Mouse (Mus musculus) testis, adult 2 months (tissue): ENCODE results near the gene Prpf8. TPM values are rescaled to one million over a fixed set of nuclear protein-coding genes. Genes with fewer than 3 reads are reported as not detected.

Source experiments
- H3K27ac ChIP-seq: fragments of 200-500 bp; 2 replicates; pipeline ENCODE4 v1.5.1; 2012; ENCODE audit warnings: low read depth, low read length; ENCODE audit not compliant: control insufficient read depth, insufficient read depth
- H3K27me3 ChIP-seq: fragments of 200-500 bp; 2 replicates; pipeline ENCODE4 v1.6.1; 2012; ENCODE audit warnings: mild to moderate bottlenecking, low read length, moderate library complexity; ENCODE audit not compliant: control insufficient read depth, insufficient read depth
- H3K36me3 ChIP-seq: fragments of 200-500 bp; 2 replicates; pipeline ENCODE4 v1.6.1; 2012; ENCODE audit warnings: mild to moderate bottlenecking, low read length; ENCODE audit not compliant: control insufficient read depth, insufficient read depth
- H3K4me1 ChIP-seq: fragments of 200-500 bp; 2 replicates; pipeline ENCODE4 v1.6.1; 2012; ENCODE audit warnings: low read length; ENCODE audit not compliant: control insufficient read depth, insufficient read depth
- H3K4me3 ChIP-seq: fragments of 200-500 bp; 2 replicates; pipeline ENCODE4 v1.5.1; 2012; ENCODE audit warnings: low read depth, mild to moderate bottlenecking, low read length, moderate library complexity, mixed read lengths; ENCODE audit not compliant: control insufficient read depth
- CTCF ChIP-seq: fragments of 200-500 bp; IDR thresholded peaks from 2 replicates; pipeline ENCODE4 v1.5.1; 2012; ENCODE audit warnings: low read depth, mild to moderate bottlenecking, inconsistent platforms, low read length, moderate library complexity; ENCODE audit not compliant: control insufficient read depth, insufficient read depth, insufficient replicate concordance
- POLR2A ChIP-seq: fragments of 200-500 bp; IDR thresholded peaks from 2 replicates; pipeline ENCODE4 v1.6.1; 2012; ENCODE audit warnings: low read depth, mild to moderate bottlenecking, inconsistent platforms, low read length, moderate library complexity; ENCODE audit not compliant: control insufficient read depth
- polyA plus RNA-seq: library from polyadenylated mRNA; depleted of rRNA; stranded (reverse); fragments of >200 nt; gene quantifications from 2 replicates; pipeline ENCODE4 v1.2.3, GENCODE M21; 2012

The Prpf8 gene
- polyA plus RNA-seq, 1 experiment, result 48.8 TPM

- no peaks in the 10 kb centered on the region for H3K36me3 ChIP-seq
- H3K4me1 ChIP-seq, result peaks cover 36% of the 10 kb centered on the region
- no peaks in the 10 kb centered on the region for H3K27me3 ChIP-seq
- peak overlapping the region; percentile 85 for H3K4me3 ChIP-seq
- TF ChIP-seq CTCF (no peak), POLR2A (peak; percentile 22; the same call in 1 of the 2 replicates)
- H3K27ac ChIP-seq, result peak overlapping the region; percentile 95
Measured at GRCm38 (mm10) chr11:75460103-75460843, 26.3 kb upstream of the Prpf8 start.

DNA sequence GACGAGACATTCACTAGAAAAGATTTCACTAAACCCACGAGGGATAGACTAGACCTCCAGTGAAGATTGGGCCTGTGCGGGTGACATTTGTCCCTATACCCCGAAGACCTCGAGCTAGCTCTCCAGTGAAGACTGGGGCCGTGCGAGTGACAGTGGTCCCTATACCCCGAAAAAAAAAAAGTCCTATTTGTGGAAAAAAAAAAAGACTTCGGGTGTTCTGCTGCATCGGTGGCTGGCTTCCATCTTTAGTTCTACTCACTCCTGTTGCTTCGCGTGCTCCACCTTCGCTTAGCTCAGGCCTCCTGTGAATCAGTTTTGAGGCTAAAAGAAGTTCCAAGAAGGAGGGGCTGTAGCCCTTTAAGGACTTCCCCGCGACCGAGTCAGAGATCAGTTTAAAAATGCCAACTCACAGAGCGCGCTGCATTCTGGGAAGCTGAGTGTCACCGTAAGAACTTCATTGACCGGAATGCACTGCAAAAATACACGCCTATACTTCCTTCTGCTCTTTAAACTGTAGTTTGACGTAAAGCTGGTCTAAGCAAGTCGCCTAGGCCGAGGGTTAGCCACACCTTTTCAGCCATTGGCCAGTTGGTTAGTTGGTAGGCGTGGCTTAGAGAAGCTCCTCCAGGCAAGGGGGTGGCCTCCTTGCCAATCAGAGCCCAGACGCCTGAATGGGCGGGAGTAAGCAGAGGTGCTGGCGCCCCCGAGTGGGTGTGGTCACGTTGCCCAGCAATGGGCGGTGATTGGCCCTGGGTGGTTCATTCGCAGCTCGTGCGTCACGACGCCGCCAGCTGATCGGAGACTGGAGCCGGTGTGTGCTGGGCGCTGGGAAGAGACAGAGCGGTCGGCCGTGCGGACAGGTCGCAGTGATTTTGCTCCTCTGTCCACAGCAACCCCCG lies 25.5 kb upstream of the Prpf8 start, which contains the start of gene Tlcd2:
Gene Tlcd2 (plus strand): TSS at position 872 of the 899 bp plus-strand sequence.
- H3K4me1 ChIP-seq, result peaks cover 36% of the 10 kb centered on the region
- no peaks in the 10 kb centered on the region for H3K27me3 ChIP-seq
- no peaks in the 10 kb centered on the region for H3K36me3 ChIP-seq
- TF ChIP-seq CTCF (peak; percentile 21; the same call in 1 of the 2 replicates), POLR2A (peak; percentile 100)
- peak within 1 kb of the TSS; percentile 95 for H3K27ac ChIP-seq
- peak within 1 kb of the TSS; percentile 85 for H3K4me3 ChIP-seq

- Histone ChIP-seq H3K4me3 (peak overlapping the region; percentile 85), H3K36me3 (no peaks in the 10 kb centered on the region), H3K4me1 (peaks cover 36% of the 10 kb centered on the region), H3K27ac (peak overlapping the region; percentile 82), H3K27me3 (no peaks in the 10 kb centered on the region)
- TF ChIP-seq CTCF (no peak), POLR2A (no peak)
Measured at GRCm38 (mm10) chr11:75461743-75462252, 24.8 kb upstream of the Prpf8 start.

- no peaks in the 10 kb centered on the region for H3K36me3 ChIP-seq
- peak overlapping the region; percentile 82 for H3K27ac ChIP-seq
- peak overlapping the region; percentile 85 for H3K4me3 ChIP-seq
- H3K4me1 ChIP-seq, result peaks cover 36% of the 10 kb centered on the region
- TF ChIP-seq CTCF, result no peak
- TF ChIP-seq POLR2A, result peak; percentile 4; the same call in 1 of the 2 replicates
- no peaks in the 10 kb centered on the region for H3K27me3 ChIP-seq
Measured at GRCm38 (mm10) chr11:75462253-75462783, 24.3 kb upstream of the Prpf8 start.

DNA sequence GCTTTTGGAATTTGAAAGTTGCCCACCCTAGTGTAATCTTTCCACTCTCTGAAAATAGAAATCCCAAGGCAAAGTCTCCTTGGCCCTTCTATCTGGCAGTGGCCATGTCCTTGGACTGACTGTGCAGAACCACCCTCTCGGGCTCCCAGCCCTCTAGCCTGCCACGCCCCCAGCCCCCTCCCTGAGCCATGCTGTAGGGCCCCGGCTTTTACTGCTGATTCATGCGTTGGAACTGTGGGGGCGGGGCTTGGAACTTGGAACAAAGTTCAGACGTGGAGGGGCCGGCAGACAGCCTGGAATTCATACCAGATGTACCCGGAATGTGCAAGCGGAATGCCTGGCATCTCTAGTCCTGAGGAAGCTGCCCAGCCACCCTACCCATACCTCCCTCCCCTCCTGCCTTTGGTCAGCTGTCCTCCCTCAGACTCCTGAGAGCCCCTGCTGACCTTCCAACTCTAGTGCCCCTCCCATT lies 23.7 kb upstream of the Prpf8 start:
- H3K4me3 ChIP-seq, result peak overlapping the region; percentile 85
- peaks cover 38% of the 10 kb centered on the region for H3K4me1 ChIP-seq
- no peaks in the 10 kb centered on the region for H3K27me3 ChIP-seq
- H3K36me3 ChIP-seq, result no peaks in the 10 kb centered on the region
- peak overlapping the region; percentile 82 for H3K27ac ChIP-seq
- no peak for TF ChIP-seq CTCF
- 0 out of 2 replicates have a peak, but pooled peaks have one; percentile 31 for TF ChIP-seq POLR2A

- H3K4me3 ChIP-seq, result peak overlapping the region; percentile 85
- H3K27ac ChIP-seq, result no peak overlapping the region; the same call in none of the 2 replicates
- H3K36me3 ChIP-seq, result no peaks in the 10 kb centered on the region
- TF ChIP-seq CTCF, result no peak
- H3K27me3 ChIP-seq, result no peaks in the 10 kb centered on the region
- peaks cover 45% of the 10 kb centered on the region for H3K4me1 ChIP-seq
Measured at GRCm38 (mm10) chr11:75463624-75464023, 23.0 kb upstream of the Prpf8 start.
